Mouse (Mus musculus) forebrain, embryonic 13.5 days (tissue): ENCODE measurements around the gene Rab40c. TPM values are rescaled to one million over a fixed set of nuclear protein-coding genes. Genes with fewer than 3 reads are reported as not detected.

Experiments
- ATAC-seq: fragments of 200-750 bp; cut with Nextera tagmentation; 2 replicates; pipeline ENCODE4 v1.8.0; 2017
- H3K27ac ChIP-seq: fragments of 300-500 bp; sonication (generic); 2 replicates; pipeline ENCODE4 v1.5.1; 2015; ENCODE audit warnings: inconsistent platforms, mild to moderate bottlenecking, moderate library complexity
- H3K27me3 ChIP-seq: fragments of 300-500 bp; sonication (generic); 2 replicates; pipeline ENCODE4 v1.6.1; 2015; ENCODE audit warnings: mild to moderate bottlenecking, inconsistent platforms
- H3K36me3 ChIP-seq: fragments of 300-500 bp; sonication (generic); 2 replicates; pipeline ENCODE4 v1.6.1; 2015; ENCODE audit warnings: mild to moderate bottlenecking, inconsistent platforms; ENCODE audit not compliant: poor library complexity, severe bottlenecking
- H3K4me1 ChIP-seq: fragments of 300-500 bp; sonication (generic); 2 replicates; pipeline ENCODE4 v1.6.1; 2015; ENCODE audit warnings: inconsistent platforms
- H3K4me2 ChIP-seq: fragments of 300-500 bp; sonication (generic); 2 replicates; pipeline ENCODE4 v1.6.1; 2015; ENCODE audit warnings: inconsistent platforms, mild to moderate bottlenecking, moderate library complexity
- H3K4me3 ChIP-seq: fragments of 300-500 bp; sonication (generic); 2 replicates; pipeline ENCODE4 v1.5.1; 2015; ENCODE audit warnings: mild to moderate bottlenecking, inconsistent platforms
- H3K9ac ChIP-seq: fragments of 300-500 bp; sonication (generic); 2 replicates; pipeline ENCODE4 v1.6.1; 2015; ENCODE audit warnings: mild to moderate bottlenecking, inconsistent platforms
- H3K9me3 ChIP-seq: fragments of 300-500 bp; sonication (generic); replicated peaks from 2 replicates; pipeline ENCODE4 v1.6.1; 2016; ENCODE audit warnings: inconsistent platforms
- WGBS: fragments of 180-500 bp; shearing (Covaris S2); methylation state at CpG from one replicate; pipeline ENCODE4 v1.1.7; 2015; 5-methylcytosine and 5-hydroxymethylcytosine counted together
- polyA plus RNA-seq: library from polyadenylated mRNA; unstranded; fragments of >200 nt; fragmentation: Nextera tagmentation; extraction: Ambion mirVana; gene quantifications from 2 replicates; pipeline ENCODE4 v1.2.1, GENCODE M21; 2015

The Rab40c gene
- polyA plus RNA-seq, 1 experiment from 2014 or later = 39.5 TPM

- no peaks in the 10 kb centered on the region for H3K9me3 ChIP-seq
- H3K4me2 ChIP-seq = peak overlapping the region; percentile 92; the same call in 1 of the 2 replicates
- 88% methylated on average over 8 of the region's 8 CpGs for WGBS
- peaks cover 16% of the 10 kb centered on the region for H3K36me3 ChIP-seq
- H3K4me1 ChIP-seq = peaks cover 37% of the 10 kb centered on the region
- H3K4me3 ChIP-seq = no peak overlapping the region
- H3K27ac ChIP-seq = no peak overlapping the region
- no peaks in the 10 kb centered on the region for H3K27me3 ChIP-seq
- ATAC-seq = no peak
- 0 out of 2 replicates have a peak overlapping the region, but pooled peaks have one; percentile 95 for H3K9ac ChIP-seq
Measured at GRCm38 (mm10) chr17:25916931-25917647, 2.4 kb downstream of the Rab40c start.

- no peak for ATAC-seq
- Histone ChIP-seq H3K9ac (no peak overlapping the region), H3K4me1 (peaks cover 32% of the 10 kb centered on the region), H3K27ac (no peak overlapping the region), H3K36me3 (peaks cover 16% of the 10 kb centered on the region), H3K4me2 (no peak overlapping the region), H3K27me3 (no peaks in the 10 kb centered on the region), H3K4me3 (no peak overlapping the region), H3K9me3 (no peaks in the 10 kb centered on the region)
- 86% methylated on average over 4 of the region's 4 CpGs for WGBS
Measured at GRCm38 (mm10) chr17:25914295-25914694, 5.2 kb downstream of the Rab40c start.

GRCm38 (mm10) chr17:25913877-25914275 lies 5.7 kb downstream of the Rab40c start:
- H3K4me2 ChIP-seq = no peak overlapping the region
- no peaks in the 10 kb centered on the region for H3K27me3 ChIP-seq
- peaks cover 30% of the 10 kb centered on the region for H3K4me1 ChIP-seq
- ATAC-seq = no peak
- WGBS = 97% methylated on average over 1 of the region's 1 CpGs
- H3K27ac ChIP-seq = no peak overlapping the region
- no peak overlapping the region for H3K4me3 ChIP-seq
- peaks cover 16% of the 10 kb centered on the region for H3K36me3 ChIP-seq
- no peaks in the 10 kb centered on the region for H3K9me3 ChIP-seq
- no peak overlapping the region for H3K9ac ChIP-seq

GRCm38 (mm10) chr17:25913186-25913876 lies 6.2 kb downstream of the Rab40c start:
- Histone ChIP-seq H3K9me3 (no peaks in the 10 kb centered on the region), H3K4me1 (peaks cover 25% of the 10 kb centered on the region), H3K4me2 (no peak overlapping the region), H3K9ac (no peak overlapping the region), H3K27ac (no peak overlapping the region), H3K4me3 (no peak overlapping the region), H3K27me3 (no peaks in the 10 kb centered on the region), H3K36me3 (peaks cover 16% of the 10 kb centered on the region)
- WGBS = 92% methylated on average over 14 of the region's 14 CpGs
- no peak for ATAC-seq

- no peaks in the 10 kb centered on the region for H3K9me3 ChIP-seq
- H3K36me3 ChIP-seq = peaks cover 4% of the 10 kb centered on the region; the same call in 1 of the 2 replicates
- H3K27me3 ChIP-seq = no peaks in the 10 kb centered on the region
- 87% methylated on average over 4 of the region's 4 CpGs for WGBS
- 0 out of 2 replicates have a peak, but pooled peaks cover 10% of the 10 kb centered on the region for H3K4me1 ChIP-seq
- ATAC-seq = no peak
- H3K9ac ChIP-seq = no peak overlapping the region
- no peak overlapping the region for H3K4me3 ChIP-seq
- no peak overlapping the region for H3K4me2 ChIP-seq
- no peak overlapping the region for H3K27ac ChIP-seq
Measured at GRCm38 (mm10) chr17:25911816-25912215, 7.7 kb downstream of the Rab40c start.

GRCm38 (mm10) chr17:25907640-25908039 lies 11.9 kb downstream of the Rab40c start:
- Histone ChIP-seq H3K36me3 (peaks cover 3% of the 10 kb centered on the region; the same call in 1 of the 2 replicates), H3K27me3 (no peaks in the 10 kb centered on the region), H3K9ac (no peak overlapping the region), H3K4me2 (no peak overlapping the region), H3K27ac (no peak overlapping the region), H3K4me1 (no peaks in the 10 kb centered on the region), H3K4me3 (no peak overlapping the region), H3K9me3 (no peaks in the 10 kb centered on the region)
- no peak for ATAC-seq
- WGBS = 92% methylated on average over 2 of the region's 2 CpGs

GRCm38 (mm10) chr17:25903061-25903460 lies 16.5 kb downstream of the Rab40c start:
- Histone ChIP-seq H3K4me3 (no peak overlapping the region), H3K27me3 (no peaks in the 10 kb centered on the region), H3K27ac (no peak overlapping the region), H3K4me2 (no peak overlapping the region), H3K4me1 (no peaks in the 10 kb centered on the region), H3K9me3 (no peaks in the 10 kb centered on the region), H3K9ac (no peak overlapping the region), H3K36me3 (peaks cover 13% of the 10 kb centered on the region; the same call in 1 of the 2 replicates)
- ATAC-seq = no peak
- 84% methylated on average over 3 of the region's 3 CpGs for WGBS

- H3K4me3 ChIP-seq = no peak overlapping the region
- H3K9me3 ChIP-seq = no peaks in the 10 kb centered on the region
- no peaks in the 10 kb centered on the region for H3K27me3 ChIP-seq
- WGBS = 93% methylated on average over 1 of the region's 1 CpGs
- no peak overlapping the region for H3K4me2 ChIP-seq
- no peak overlapping the region for H3K9ac ChIP-seq
- no peak overlapping the region for H3K27ac ChIP-seq
- ATAC-seq = no peak
- no peaks in the 10 kb centered on the region for H3K4me1 ChIP-seq
- peaks cover 10% of the 10 kb centered on the region; the same call in 1 of the 2 replicates for H3K36me3 ChIP-seq
Measured at GRCm38 (mm10) chr17:25900193-25900592, 19.3 kb downstream of the Rab40c start.

- peaks cover 9% of the 10 kb centered on the region; the same call in 1 of the 2 replicates for H3K36me3 ChIP-seq
- 71% methylated on average over 12 of the region's 12 CpGs for WGBS
- no peak for ATAC-seq
- H3K27me3 ChIP-seq = no peaks in the 10 kb centered on the region
- peaks cover 6% of the 10 kb centered on the region for H3K4me1 ChIP-seq
- 0 out of 2 replicates have a peak overlapping the region, but pooled peaks have one; percentile 21 for H3K9ac ChIP-seq
- H3K27ac ChIP-seq = no peak overlapping the region
- H3K4me3 ChIP-seq = no peak overlapping the region
- no peak overlapping the region for H3K4me2 ChIP-seq
- no peaks in the 10 kb centered on the region for H3K9me3 ChIP-seq
Measured at GRCm38 (mm10) chr17:25895891-25896290, 23.6 kb downstream of the Rab40c start.

GRCm38 (mm10) chr17:25895415-25895814 lies 24.1 kb downstream of the Rab40c start:
- Histone ChIP-seq H3K27me3 (no peaks in the 10 kb centered on the region), H3K27ac (no peak overlapping the region), H3K9me3 (no peaks in the 10 kb centered on the region), H3K36me3 (peaks cover 4% of the 10 kb centered on the region; the same call in 1 of the 2 replicates), H3K4me3 (no peak overlapping the region), H3K4me1 (peaks cover 6% of the 10 kb centered on the region), H3K4me2 (no peak overlapping the region), H3K9ac (no peak overlapping the region)
- 38% methylated on average over 2 of the region's 2 CpGs for WGBS
- ATAC-seq = no peak

GRCm38 (mm10) chr17:25893975-25894617 lies 25.4 kb downstream of the Rab40c start:
- ATAC-seq = peak; percentile 81
- Histone ChIP-seq H3K4me3 (no peak overlapping the region), H3K9me3 (no peaks in the 10 kb centered on the region), H3K27me3 (no peaks in the 10 kb centered on the region), H3K4me2 (no peak overlapping the region), H3K4me1 (peaks cover 6% of the 10 kb centered on the region), H3K27ac (peak overlapping the region; percentile 52; the same call in 1 of the 2 replicates), H3K36me3 (peaks cover 8% of the 10 kb centered on the region; the same call in 1 of the 2 replicates), H3K9ac (peak overlapping the region; percentile 10; the same call in 1 of the 2 replicates)
- WGBS = 35% methylated on average over 2 of the region's 2 CpGs

- WGBS = 84% methylated on average over 3 of the region's 3 CpGs
- Histone ChIP-seq H3K27me3 (no peaks in the 10 kb centered on the region), H3K36me3 (peaks cover 29% of the 10 kb centered on the region), H3K9me3 (no peaks in the 10 kb centered on the region), H3K9ac (no peak overlapping the region), H3K4me2 (no peak overlapping the region), H3K4me3 (no peak overlapping the region), H3K27ac (no peak overlapping the region; the same call in 1 of the 2 replicates), H3K4me1 (no peaks in the 10 kb centered on the region)
- no peak for ATAC-seq
Measured at GRCm38 (mm10) chr17:25888837-25889236, 30.7 kb downstream of the Rab40c start.
